Mouse (Mus musculus) hindbrain, postnatal 0 days (tissue): Measurements from ENCODE around the gene Rad1. TPM values are rescaled to one million over a fixed set of nuclear protein-coding genes. Genes with fewer than 3 reads are reported as not detected.
"Not testable (repeated sequence)": the region's sequence is repeated elsewhere in the genome, so short reads cannot be mapped to it uniquely, and the experiment has no call there.

ENCODE experiments used
- ATAC-seq: fragments of 200-750 bp; cut with Nextera tagmentation; 2 replicates; pipeline ENCODE4 v1.8.0; 2017; ENCODE audit warnings: mild to moderate bottlenecking, moderate TSS enrichment, moderate library complexity
- DNase-seq: peaks from one replicate; pipeline ENCODE4 v3.0.0-alpha.2; 2015; ENCODE audit warnings: low spot score
- H3K27ac ChIP-seq: fragments of 300-500 bp; sonication (generic); 2 replicates; pipeline ENCODE4 v1.5.1; 2014; ENCODE audit warnings: mild to moderate bottlenecking
- H3K27me3 ChIP-seq: fragments of 300-500 bp; sonication (generic); 2 replicates; pipeline ENCODE4 v1.6.1; 2014; ENCODE audit warnings: low read length, mixed read lengths; ENCODE audit not compliant: insufficient read depth
- H3K36me3 ChIP-seq: fragments of 300-500 bp; sonication (generic); 2 replicates; pipeline ENCODE4 v1.6.1; 2014; ENCODE audit warnings: low read length, mixed read lengths; ENCODE audit not compliant: insufficient read depth
- H3K4me1 ChIP-seq: fragments of 300-500 bp; sonication (generic); 2 replicates; pipeline ENCODE4 v1.6.1; 2014; ENCODE audit warnings: antibody characterized with exemption, low read length, mixed read lengths; ENCODE audit not compliant: insufficient read depth
- H3K4me2 ChIP-seq: fragments of 300-500 bp; sonication (generic); 2 replicates; pipeline ENCODE4 v1.6.1; 2014; ENCODE audit warnings: low read depth, mild to moderate bottlenecking, low read length, moderate library complexity, mixed read lengths
- H3K4me3 ChIP-seq: fragments of 300-500 bp; sonication (generic); 2 replicates; pipeline ENCODE4 v1.5.1; 2014; ENCODE audit warnings: low read length
- H3K9ac ChIP-seq: fragments of 300-500 bp; sonication (generic); replicated peaks from 2 replicates; pipeline ENCODE4 v1.6.1; 2014; ENCODE audit warnings: mild to moderate bottlenecking, low read length, moderate library complexity, mixed read lengths
- H3K9me3 ChIP-seq: fragments of 300-500 bp; sonication (generic); 2 replicates; pipeline ENCODE4 v1.6.1; 2016; ENCODE audit warnings: low read length, mixed read lengths
- CTCF ChIP-seq: IDR thresholded peaks from 2 replicates; pipeline ENCODE4 v1.5.1; 2016; ENCODE audit warnings: antibody characterized with exemption, control low read depth, low read depth
- WGBS: fragments of 180-500 bp; shearing (Covaris S2); extraction: QIAGEN DNeasy Blood & Tissue Kit; methylation state at CpG from one replicate; pipeline ENCODE4 v1.1.7; 2014; 5-methylcytosine and 5-hydroxymethylcytosine counted together
- polyA plus RNA-seq: library from polyadenylated mRNA; unstranded; fragments of >200 nt; fragmentation: Nextera tagmentation; extraction: Ambion mirVana; gene quantifications from 2 replicates; pipeline ENCODE4 v1.2.1, GENCODE M21; 2015
- total RNA-seq: library from RNA; depleted of rRNA; stranded (reverse); fragments of >200 nt; gene quantifications from 2 replicates; pipeline ENCODE4 v1.2.3, GENCODE M21; 2014

Gene Rad1
- total and polyA plus RNA-seq, 2 experiments from 2014 or later = 15.5 to 19.7 TPM

DNA sequence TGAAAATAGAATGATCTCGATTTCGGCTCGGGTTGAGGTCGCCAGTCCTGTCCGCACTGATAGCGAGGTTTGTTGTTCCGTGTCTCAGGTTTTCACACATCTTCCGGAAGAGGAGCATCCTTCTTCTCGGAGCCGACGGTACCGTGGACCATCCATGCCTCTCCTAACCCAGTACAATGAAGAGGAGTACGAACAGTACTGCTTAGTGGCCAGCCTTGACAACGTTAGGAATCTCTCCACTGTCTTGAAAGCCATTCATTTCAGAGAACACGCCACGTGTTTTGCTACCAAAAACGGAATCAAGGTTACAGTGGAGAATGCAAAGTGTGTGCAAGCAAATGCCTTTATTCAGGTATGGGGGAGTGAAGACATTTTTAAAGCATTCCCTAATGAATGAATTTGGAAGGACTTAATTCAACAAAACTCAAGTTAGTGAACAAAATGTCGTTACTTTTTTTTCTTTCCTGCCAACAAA lies 584 bp downstream of the Rad1 start:
- peak overlapping the region; percentile 76 for H3K27ac ChIP-seq
- no peak for DNase-seq
- H3K4me3 ChIP-seq = peak overlapping the region; percentile 93
- no peaks in the 10 kb centered on the region for H3K9me3 ChIP-seq
- peaks cover 5% of the 10 kb centered on the region; the same call in 1 of the 2 replicates for H3K36me3 ChIP-seq
- peak; percentile 48 for ATAC-seq
- peaks cover 13% of the 10 kb centered on the region; the same call in 1 of the 2 replicates for H3K4me1 ChIP-seq
- TF ChIP-seq CTCF = no peak
- peak overlapping the region; percentile 64 for H3K9ac ChIP-seq
- WGBS = 1% methylated on average over 18 of the region's 18 CpGs
- peak overlapping the region; percentile 89 for H3K4me2 ChIP-seq
- H3K27me3 ChIP-seq = no peaks in the 10 kb centered on the region

DNA sequence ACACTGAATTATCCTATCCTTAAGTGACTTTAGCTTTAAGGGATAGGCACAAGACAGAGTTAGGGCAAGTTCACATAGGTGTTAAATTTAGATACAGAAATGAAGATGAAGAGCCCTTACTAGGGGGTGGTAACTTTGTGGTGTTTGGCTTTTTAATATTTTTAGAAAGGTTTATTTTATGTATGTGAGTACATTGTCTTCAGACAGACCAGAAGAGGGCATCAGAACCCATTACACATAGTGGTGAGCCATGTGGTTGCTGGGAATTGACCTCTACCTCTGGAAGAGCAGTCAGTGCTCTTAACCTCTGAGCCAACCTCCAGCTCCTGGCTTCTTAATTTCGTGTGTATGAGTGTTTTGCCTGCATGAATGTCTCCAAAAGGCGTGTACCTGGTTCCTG lies 1.4 kb downstream of the Rad1 start:
- H3K4me2 ChIP-seq = peak overlapping the region; percentile 89
- DNase-seq = no peak
- H3K9ac ChIP-seq = no peak overlapping the region
- WGBS = 60% methylated on average over 2 of the region's 2 CpGs
- H3K27ac ChIP-seq = no peak overlapping the region
- peaks cover 13% of the 10 kb centered on the region; the same call in 1 of the 2 replicates for H3K4me1 ChIP-seq
- no peak for ATAC-seq
- 0 out of 2 replicates have a peak, but pooled peaks have one; percentile 24 for TF ChIP-seq CTCF
- H3K4me3 ChIP-seq = peak overlapping the region; percentile 93
- peaks cover 8% of the 10 kb centered on the region; the same call in 1 of the 2 replicates for H3K36me3 ChIP-seq
- H3K9me3 ChIP-seq = no peaks in the 10 kb centered on the region
- H3K27me3 ChIP-seq = no peaks in the 10 kb centered on the region

- Histone ChIP-seq H3K4me3 (no peak overlapping the region), H3K4me1 (peaks cover 7% of the 10 kb centered on the region; the same call in 1 of the 2 replicates), H3K27ac (no peak overlapping the region), H3K27me3 (no peaks in the 10 kb centered on the region), H3K9me3 (no peaks in the 10 kb centered on the region), H3K9ac (no peak overlapping the region), H3K4me2 (no peak overlapping the region), H3K36me3 (peaks cover 8% of the 10 kb centered on the region; the same call in 1 of the 2 replicates)
- no peak for TF ChIP-seq CTCF
- no peak for DNase-seq
- ATAC-seq = no peak
- 84% methylated on average over 5 of the region's 5 CpGs for WGBS
Observed at GRCm38 (mm10) chr15:10490101-10490500, 4.3 kb downstream of the Rad1 start.

- TF ChIP-seq CTCF = no peak
- Histone ChIP-seq H3K9ac (no peak overlapping the region), H3K4me3 (no peak overlapping the region), H3K4me2 (no peak overlapping the region), H3K27me3 (no peaks in the 10 kb centered on the region), H3K4me1 (no peaks in the 10 kb centered on the region), H3K9me3 (no peaks in the 10 kb centered on the region), H3K27ac (no peak overlapping the region), H3K36me3 (peaks cover 8% of the 10 kb centered on the region; the same call in 1 of the 2 replicates)
- WGBS = 93% methylated on average over 11 of the region's 11 CpGs
- ATAC-seq (no peak), DNase-seq (no peak)
Observed at GRCm38 (mm10) chr15:10495944-10496343, 10.1 kb downstream of the Rad1 start.

- H3K4me2 ChIP-seq, H3K4me1 ChIP-seq, H3K9ac ChIP-seq, H3K4me3 ChIP-seq, H3K36me3 ChIP-seq, ATAC-seq, H3K9me3 ChIP-seq, H3K27ac ChIP-seq, DNase-seq, H3K27me3 ChIP-seq: not testable (repeated sequence)
- 93% methylated on average over 1 of the region's 1 CpGs for WGBS
Observed at GRCm38 (mm10) chr15:10496696-10497095, 10.9 kb downstream of the Rad1 start.

DNA sequence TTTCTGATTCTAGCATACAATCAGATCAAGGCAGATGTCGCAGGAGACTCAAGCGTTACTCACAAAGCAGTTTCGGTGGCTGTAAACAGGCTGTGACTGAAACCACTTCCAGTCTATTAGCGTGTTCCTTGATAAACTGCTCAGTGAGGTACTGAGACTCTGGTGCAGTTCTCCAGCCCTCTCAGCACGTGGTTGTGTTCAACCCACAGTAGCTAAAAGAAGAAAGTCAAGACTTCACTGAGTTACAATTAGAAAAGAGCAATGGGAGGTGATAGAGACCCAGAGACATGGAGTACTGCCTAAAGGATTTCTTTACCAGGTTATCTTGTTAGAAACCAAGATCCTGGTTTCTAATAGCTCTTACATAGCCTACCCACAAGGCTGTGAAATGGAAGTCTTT lies 13.8 kb downstream of the Rad1 start:
- no peaks in the 10 kb centered on the region for H3K27me3 ChIP-seq
- no peak overlapping the region for H3K4me3 ChIP-seq
- no peaks in the 10 kb centered on the region for H3K9me3 ChIP-seq
- no peak overlapping the region for H3K27ac ChIP-seq
- no peaks in the 10 kb centered on the region for H3K36me3 ChIP-seq
- WGBS = 84% methylated on average over 5 of the region's 5 CpGs
- no peak for DNase-seq
- H3K4me2 ChIP-seq = no peak overlapping the region
- ATAC-seq = no peak
- no peak for TF ChIP-seq CTCF
- H3K9ac ChIP-seq = no peak overlapping the region
- no peaks in the 10 kb centered on the region for H3K4me1 ChIP-seq

DNA sequence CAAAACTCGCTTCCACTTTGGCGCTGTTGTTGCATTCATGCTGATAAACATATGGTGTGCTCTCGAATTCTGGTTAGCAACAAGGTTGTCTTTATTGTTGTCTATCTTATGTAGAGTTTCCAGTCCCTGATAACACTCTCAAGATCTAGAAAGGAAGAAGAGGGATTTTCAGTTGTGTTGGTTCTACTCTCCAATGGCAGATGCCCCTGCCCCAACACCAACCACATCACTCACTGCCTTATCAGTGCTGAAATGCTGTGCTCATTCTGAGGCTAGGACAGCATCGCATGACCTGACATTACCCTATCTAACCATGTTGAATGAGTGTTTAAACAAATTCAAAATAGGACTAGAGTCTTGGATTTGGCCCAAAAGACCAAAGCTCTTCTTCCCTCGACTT lies 14.2 kb downstream of the Rad1 start:
- Histone ChIP-seq H3K36me3 (no peaks in the 10 kb centered on the region), H3K27me3 (no peaks in the 10 kb centered on the region), H3K4me2 (no peak overlapping the region), H3K9ac (no peak overlapping the region), H3K4me1 (no peaks in the 10 kb centered on the region), H3K27ac (no peak overlapping the region), H3K4me3 (no peak overlapping the region), H3K9me3 (no peaks in the 10 kb centered on the region)
- TF ChIP-seq CTCF = no peak
- DNase-seq = no peak
- 84% methylated on average over 5 of the region's 5 CpGs for WGBS
- ATAC-seq = no peak
